Mouse (Mus musculus) kidney, embryonic 14.5 days (tissue): Measurements from ENCODE around the gene Tex13c1. TPM values are rescaled to one million over a fixed set of nuclear protein-coding genes. Genes with fewer than 3 reads are reported as not detected.

Experiments
- ATAC-seq: fragments of 200-750 bp; cut with Nextera tagmentation; 2 replicates; pipeline ENCODE4 v1.8.0; 2017; ENCODE audit warnings: moderate number of reproducible peaks, mild to moderate bottlenecking, moderate TSS enrichment, moderate library complexity; ENCODE audit not compliant: low FRiP score, low TSS enrichment
- H3K27ac ChIP-seq: fragments of 300-500 bp; sonication (generic); 2 replicates; pipeline ENCODE4 v1.5.1; 2014; ENCODE audit warnings: low read depth, mild to moderate bottlenecking, low read length, moderate library complexity, mixed read lengths
- H3K27me3 ChIP-seq: fragments of 300-500 bp; sonication (generic); 2 replicates; pipeline ENCODE4 v1.6.1; 2014; ENCODE audit warnings: mild to moderate bottlenecking, low read length; ENCODE audit not compliant: control insufficient read depth, insufficient read depth
- H3K36me3 ChIP-seq: fragments of 300-500 bp; sonication (generic); 2 replicates; pipeline ENCODE4 v1.6.1; 2014; ENCODE audit warnings: low read length, mixed read lengths; ENCODE audit not compliant: control insufficient read depth, insufficient read depth
- H3K4me1 ChIP-seq: fragments of 300-500 bp; sonication (generic); 2 replicates; pipeline ENCODE4 v1.6.1; 2014; ENCODE audit warnings: low read length, mixed read lengths; ENCODE audit not compliant: control insufficient read depth, insufficient read depth
- H3K4me2 ChIP-seq: fragments of 300-500 bp; sonication (generic); replicated peaks from 2 replicates; pipeline ENCODE4 v1.6.1; 2014; ENCODE audit warnings: low read depth, mild to moderate bottlenecking, low read length
- H3K4me3 ChIP-seq: fragments of 300-500 bp; sonication (generic); 2 replicates; pipeline ENCODE4 v1.5.1; 2014; ENCODE audit warnings: mild to moderate bottlenecking, low read length
- H3K9ac ChIP-seq: fragments of 300-500 bp; sonication (generic); 2 replicates; pipeline ENCODE4 v1.6.1; 2014; ENCODE audit warnings: low read depth, mild to moderate bottlenecking, low read length, moderate library complexity
- H3K9me3 ChIP-seq: fragments of 300-500 bp; sonication (generic); 2 replicates; pipeline ENCODE4 v1.6.1; 2016; ENCODE audit warnings: low read length; ENCODE audit not compliant: control insufficient read depth
- WGBS: fragments of 180-500 bp; shearing (Covaris S2); extraction: QIAGEN DNeasy Blood & Tissue Kit; methylation state at CpG from one replicate; pipeline ENCODE4 v1.1.7; 2014; 5-methylcytosine and 5-hydroxymethylcytosine counted together
- polyA plus RNA-seq: library from polyadenylated mRNA; unstranded; fragments of >200 nt; fragmentation: Nextera tagmentation; extraction: Ambion mirVana; gene quantifications from 2 replicates; pipeline ENCODE4 v1.2.1, GENCODE M21; 2014

Gene Tex13c1
- not detected in 2 replicates for polyA plus RNA-seq

- no peaks in the 10 kb centered on the region for H3K27me3 ChIP-seq
- WGBS, result 78% methylated on average over 3 of the region's 3 CpGs
- no peaks in the 10 kb centered on the region for H3K4me1 ChIP-seq
- H3K9ac ChIP-seq, result no peak within 1 kb of the TSS
- H3K36me3 ChIP-seq, result no peaks in the 10 kb centered on the region
- ATAC-seq, result no peak
- H3K27ac ChIP-seq, result no peak within 1 kb of the TSS
- no peak within 1 kb of the TSS for H3K4me3 ChIP-seq
- no peak within 1 kb of the TSS for H3K4me2 ChIP-seq
- no peaks in the 10 kb centered on the region for H3K9me3 ChIP-seq
Measured at GRCm38 (mm10) chrX:43590860-43591259, at the start of gene Tex13c1. TSS of gene Tex13c1 (plus strand) at chrX:43591160.

Other genes with a start within 250 kb of the Tex13c1 start
- gene Tenm1, start 162.0 kb upstream of the Tex13c1 start, polyA plus RNA-seq, result 1.1 TPM in 2 replicates